Mouse (Mus musculus): Measurements from ENCODE around the gene AF067063. TPM values are rescaled to one million over a fixed set of nuclear protein-coding genes. Genes with fewer than 3 reads are reported as not detected.
"Not testable (repeated sequence)": the region's sequence is repeated elsewhere in the genome, so short reads cannot be mapped to it uniquely, and the experiment has no call there.

The AF067063 gene
- polyA plus RNA-seq (2014; fragmentation: Nextera tagmentation; extraction: Ambion mirVana) = not detected in 2 replicates

DNA sequence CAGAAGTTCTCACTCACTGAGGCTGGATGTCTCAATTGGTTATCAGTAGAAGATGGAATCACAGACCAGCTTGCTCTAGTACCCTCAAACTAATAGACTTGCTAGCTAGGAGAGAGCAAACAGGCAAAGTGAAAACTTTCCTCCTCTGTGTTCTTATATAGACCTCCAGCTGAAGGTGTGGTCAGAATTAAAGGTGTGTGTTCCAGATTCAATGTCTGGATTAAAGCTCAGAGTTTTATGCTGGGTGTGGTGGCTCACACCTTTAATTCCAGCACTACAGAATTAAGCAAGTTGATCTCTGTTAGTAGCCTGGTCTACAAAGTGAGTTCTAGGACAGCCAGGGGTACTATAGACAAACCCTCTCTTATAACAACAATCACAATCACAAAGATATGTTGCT is at the start of gene AF067063:
AF067063 (minus strand) TSS at position 101 of the 400 bp plus-strand sequence.
- H3K4me1 ChIP-seq (ENCODE audit: control insufficient read depth, insufficient read depth, low read length); ATAC-seq; H3K4me3 ChIP-seq (ENCODE audit: low read depth, low read length); H3K27ac ChIP-seq (ENCODE audit: low read depth, low read length); H3K9me3 ChIP-seq (replicated peaks; ENCODE audit: control insufficient read depth, low read length); DNase-seq (ENCODE audit: low spot score); H3K36me3 ChIP-seq (ENCODE audit: control insufficient read depth, insufficient read depth, low read length); H3K27me3 ChIP-seq (replicated peaks; ENCODE audit: control insufficient read depth, insufficient read depth, low read length); H3K4me2 ChIP-seq (ENCODE audit: low read length); H3K9ac ChIP-seq (ENCODE audit: low read length): not testable (repeated sequence)

DNA sequence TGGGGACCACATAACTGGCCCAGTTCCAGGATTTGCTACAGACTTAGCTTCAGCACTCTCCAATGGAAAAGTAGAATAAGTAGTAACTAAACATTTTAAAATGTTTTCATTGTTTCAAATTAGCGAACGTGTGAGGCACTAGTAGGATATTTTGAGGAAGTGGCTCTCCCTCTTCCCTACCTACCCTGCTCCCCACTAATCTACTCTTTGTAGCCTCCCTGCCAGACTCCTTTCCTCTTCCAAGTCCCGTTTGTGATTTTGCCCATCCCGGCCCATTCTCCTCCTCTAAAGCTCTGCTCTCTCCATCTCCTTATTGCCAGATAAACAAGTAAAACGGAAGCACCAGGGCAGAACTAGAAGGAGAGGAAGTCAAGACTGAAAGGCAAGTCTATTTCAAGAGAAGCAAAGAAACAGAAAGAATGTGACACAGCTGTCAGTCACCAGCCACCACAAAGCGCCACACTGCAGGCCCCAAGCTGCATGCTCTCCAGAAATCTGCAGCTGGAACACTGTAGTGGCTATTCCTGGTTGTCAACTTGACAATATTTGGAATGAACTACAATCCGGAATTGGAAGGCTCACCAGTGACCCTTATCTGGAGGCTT is 34.5 kb upstream of the AF067063 start:
- H3K4me1 ChIP-seq (ENCODE audit: control insufficient read depth, insufficient read depth, low read length); H3K9ac ChIP-seq (ENCODE audit: low read length); H3K4me3 ChIP-seq (ENCODE audit: low read depth, low read length); ATAC-seq; H3K36me3 ChIP-seq (ENCODE audit: control insufficient read depth, insufficient read depth, low read length); H3K4me2 ChIP-seq (ENCODE audit: low read length); H3K9me3 ChIP-seq (replicated peaks; ENCODE audit: control insufficient read depth, low read length); H3K27ac ChIP-seq (ENCODE audit: low read depth, low read length); DNase-seq (ENCODE audit: low spot score); H3K27me3 ChIP-seq (replicated peaks; ENCODE audit: control insufficient read depth, insufficient read depth, low read length): not testable (repeated sequence)
- 75% methylated on average over 6 of the region's 7 CpGs for WGBS

DNA sequence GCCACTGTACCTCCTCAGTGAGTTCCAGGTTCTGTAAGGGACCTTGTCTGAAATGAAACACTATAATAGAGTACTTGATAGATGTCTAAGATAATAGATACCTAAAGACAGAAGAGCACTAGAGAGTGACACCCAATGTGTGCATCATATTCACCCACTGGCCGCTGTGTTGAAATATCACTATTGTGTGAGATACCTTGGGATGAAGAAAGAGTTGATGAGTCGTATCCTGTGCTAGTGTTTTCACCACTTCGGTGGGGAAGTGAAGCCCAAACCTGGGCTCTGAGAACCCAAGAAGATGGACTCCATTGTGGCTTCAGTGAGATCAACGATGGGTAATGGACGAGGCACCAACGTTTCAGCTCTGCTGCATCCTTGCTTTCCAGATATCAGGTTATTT is 32.4 kb upstream of the AF067063 start:
- H3K4me1 ChIP-seq (ENCODE audit: control insufficient read depth, insufficient read depth, low read length); H3K4me3 ChIP-seq (ENCODE audit: low read depth, low read length); H3K27ac ChIP-seq (ENCODE audit: low read depth, low read length); H3K9me3 ChIP-seq (replicated peaks; ENCODE audit: control insufficient read depth, low read length); H3K9ac ChIP-seq (ENCODE audit: low read length); H3K27me3 ChIP-seq (replicated peaks; ENCODE audit: control insufficient read depth, insufficient read depth, low read length); H3K36me3 ChIP-seq (ENCODE audit: control insufficient read depth, insufficient read depth, low read length); DNase-seq (ENCODE audit: low spot score); ATAC-seq; H3K4me2 ChIP-seq (ENCODE audit: low read length): not testable (repeated sequence)
- no CpG with 5 or more reads among the region's 6 CpGs for WGBS

DNA sequence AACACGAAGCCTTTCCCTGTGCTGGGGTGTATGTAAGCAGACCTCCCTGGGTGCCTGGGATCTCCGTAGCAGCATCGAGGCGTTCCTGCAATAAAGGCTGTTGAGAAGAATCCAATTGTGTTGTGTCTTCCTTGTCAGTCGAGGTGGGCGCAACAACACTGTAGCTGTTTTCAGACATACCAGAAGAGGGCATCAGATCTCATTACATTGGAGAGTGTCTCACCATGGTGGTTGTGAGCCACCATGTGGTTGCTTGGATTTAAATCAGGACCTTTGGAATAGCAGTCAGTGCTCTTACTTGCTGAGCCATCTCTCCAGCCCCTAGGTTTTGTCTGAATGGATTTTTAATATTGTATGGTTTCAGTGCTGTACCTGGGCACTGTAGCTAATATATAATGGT is 10.0 kb upstream of the AF067063 start:
- ATAC-seq = not testable (repeated sequence)

DNA sequence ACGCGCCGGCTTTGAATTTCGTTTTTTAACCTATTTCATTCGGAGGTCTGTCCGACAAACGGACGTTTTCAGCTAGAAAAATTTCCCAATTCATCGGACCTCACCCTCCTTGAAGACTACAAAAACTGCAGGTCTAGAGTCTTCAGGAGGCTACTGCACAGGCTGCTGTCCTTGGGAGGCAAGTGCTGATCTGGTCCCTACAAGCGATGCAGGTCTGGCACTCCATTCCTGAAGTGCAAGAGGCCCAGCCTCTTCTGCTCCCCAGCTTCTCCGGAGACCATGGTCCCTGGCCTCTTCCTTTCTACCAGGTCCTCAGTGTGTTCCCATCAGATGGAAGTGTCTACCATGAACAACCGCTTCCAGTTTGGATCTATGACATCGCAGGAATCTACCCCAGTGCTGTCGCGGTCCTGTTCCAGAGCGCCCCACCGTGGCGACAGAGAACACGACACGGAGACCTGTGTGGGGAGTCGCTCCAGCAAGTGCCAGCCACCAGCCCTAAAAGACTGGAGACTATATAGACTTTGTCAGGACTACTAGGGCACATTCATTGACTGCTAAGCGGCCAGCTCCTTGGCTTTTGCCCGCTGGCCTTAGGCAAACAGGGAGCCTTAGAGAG is 7.8 kb upstream of the AF067063 start:
- not testable (repeated sequence) for H3K9ac ChIP-seq (ENCODE audit: low read length); H3K4me3 ChIP-seq (ENCODE audit: low read depth, low read length); H3K9me3 ChIP-seq (replicated peaks; ENCODE audit: control insufficient read depth, low read length); H3K4me2 ChIP-seq (ENCODE audit: low read length); H3K4me1 ChIP-seq (ENCODE audit: control insufficient read depth, insufficient read depth, low read length); H3K27ac ChIP-seq (ENCODE audit: low read depth, low read length); H3K36me3 ChIP-seq (ENCODE audit: control insufficient read depth, insufficient read depth, low read length); H3K27me3 ChIP-seq (replicated peaks; ENCODE audit: control insufficient read depth, insufficient read depth, low read length)
- peak; percentile 59 for DNase-seq (ENCODE audit: low spot score)
- peak; percentile 42 for ATAC-seq
- WGBS = 3% methylated on average over 14 of the region's 23 CpGs

More for the DNA sequence above, 10.0 kb upstream of the AF067063 start:
- not testable (repeated sequence) for H3K27me3 ChIP-seq (replicated peaks; ENCODE audit: control insufficient read depth, insufficient read depth, low read length); H3K9ac ChIP-seq (ENCODE audit: low read length); H3K4me1 ChIP-seq (ENCODE audit: control insufficient read depth, insufficient read depth, low read length); H3K4me3 ChIP-seq (ENCODE audit: low read depth, low read length); H3K36me3 ChIP-seq (ENCODE audit: control insufficient read depth, insufficient read depth, low read length); H3K4me2 ChIP-seq (ENCODE audit: low read length); H3K27ac ChIP-seq (ENCODE audit: low read depth, low read length); H3K9me3 ChIP-seq (replicated peaks; ENCODE audit: control insufficient read depth, low read length)
- 41% methylated on average over 6 of the region's 6 CpGs for WGBS
- DNase-seq (ENCODE audit: low spot score) = peak; percentile 29

DNA sequence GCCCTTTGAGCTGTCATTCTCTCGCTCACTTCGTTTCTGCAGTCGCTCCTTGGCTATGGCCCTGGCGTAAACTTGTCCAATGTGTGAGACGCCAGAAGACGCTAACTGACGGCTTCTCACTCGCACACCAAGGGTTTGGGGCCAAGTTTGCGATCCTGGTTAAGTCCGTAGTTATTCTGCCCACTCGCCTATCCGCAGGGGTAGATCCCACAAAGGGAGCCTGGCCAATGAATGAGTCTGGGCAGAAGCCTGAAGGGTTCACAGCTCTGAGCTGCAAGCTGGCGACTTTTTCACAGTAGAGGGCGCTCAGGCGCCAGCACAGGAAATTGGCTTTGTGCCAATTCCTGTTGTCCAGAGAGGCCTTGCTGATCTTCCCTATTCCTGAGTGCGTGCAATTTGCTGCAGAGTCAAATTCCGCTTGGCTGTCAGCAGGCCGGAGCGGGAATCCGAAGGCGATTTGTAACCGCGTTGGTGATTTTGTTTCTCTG is 6.4 kb upstream of the AF067063 start:
- H3K9ac ChIP-seq (ENCODE audit: low read length) = not testable (repeated sequence)
- H3K4me2 ChIP-seq (ENCODE audit: low read length) = peak overlapping the region; percentile 40

DNA sequence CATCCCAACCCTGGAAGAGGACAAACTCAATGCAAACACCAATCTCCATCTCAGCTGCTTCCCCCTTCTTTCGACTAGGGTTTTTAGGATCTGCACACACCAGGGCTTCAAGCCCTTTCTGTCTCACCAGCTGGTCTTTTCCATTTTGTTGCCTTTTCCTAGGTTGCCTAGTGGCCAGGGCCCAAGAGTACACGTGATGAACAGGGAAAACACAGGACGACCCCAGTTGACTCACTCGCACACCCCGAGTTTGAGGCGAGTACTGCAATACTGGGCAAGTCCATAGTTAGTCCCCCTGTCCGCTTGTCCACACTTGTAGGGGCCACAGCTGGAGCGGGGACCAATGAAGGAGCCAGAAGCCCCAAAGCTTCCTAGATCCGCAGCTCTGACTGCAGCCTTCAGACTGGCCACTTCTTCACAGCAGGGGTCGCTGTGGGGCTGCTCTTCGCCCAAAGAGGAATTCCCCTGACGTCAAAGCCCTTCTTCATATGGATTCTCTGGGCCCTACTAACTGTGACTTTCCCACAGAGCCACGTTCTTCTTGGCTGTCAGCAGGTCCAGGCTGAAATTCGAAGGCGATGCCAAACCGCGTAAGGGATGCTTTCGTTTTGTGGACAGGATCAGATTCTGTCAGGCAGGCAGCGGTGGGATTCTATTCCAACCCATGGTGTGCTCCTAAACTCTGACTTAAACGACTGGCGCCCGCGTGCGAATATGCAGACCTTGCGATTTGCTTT is 5.5 kb upstream of the AF067063 start, which contains the start of gene D13Ertd608e:
D13Ertd608e (plus strand) TSS at position 687 of the 737 bp plus-strand sequence.
- H3K4me1 ChIP-seq (ENCODE audit: control insufficient read depth, insufficient read depth, low read length); H3K36me3 ChIP-seq (ENCODE audit: control insufficient read depth, insufficient read depth, low read length); H3K27ac ChIP-seq (ENCODE audit: low read depth, low read length); H3K9ac ChIP-seq (ENCODE audit: low read length); H3K9me3 ChIP-seq (replicated peaks; ENCODE audit: control insufficient read depth, low read length); H3K27me3 ChIP-seq (replicated peaks; ENCODE audit: control insufficient read depth, insufficient read depth, low read length): not testable (repeated sequence)
- Histone ChIP-seq H3K4me2 (ENCODE audit: low read length) (peak within 1 kb of the TSS; percentile 40), H3K4me3 (ENCODE audit: low read depth, low read length) (peak within 1 kb of the TSS; percentile 15; the same call in 1 of the 2 replicates)
- ATAC-seq (peak; percentile 43), DNase-seq (ENCODE audit: low spot score) (peak; percentile 58)
- WGBS = 14% methylated on average over 18 of the region's 25 CpGs

More for the DNA sequence above, 6.4 kb upstream of the AF067063 start:
- H3K27me3 ChIP-seq (replicated peaks; ENCODE audit: control insufficient read depth, insufficient read depth, low read length); H3K9me3 ChIP-seq (replicated peaks; ENCODE audit: control insufficient read depth, low read length); H3K36me3 ChIP-seq (ENCODE audit: control insufficient read depth, insufficient read depth, low read length); H3K4me1 ChIP-seq (ENCODE audit: control insufficient read depth, insufficient read depth, low read length); H3K27ac ChIP-seq (ENCODE audit: low read depth, low read length): not testable (repeated sequence)
- WGBS = 10% methylated on average over 20 of the region's 23 CpGs
- DNase-seq (ENCODE audit: low spot score) = peak; percentile 23
- peak; percentile 81 for ATAC-seq
- peak overlapping the region; percentile 15; the same call in 1 of the 2 replicates for H3K4me3 ChIP-seq (ENCODE audit: low read depth, low read length)

DNA sequence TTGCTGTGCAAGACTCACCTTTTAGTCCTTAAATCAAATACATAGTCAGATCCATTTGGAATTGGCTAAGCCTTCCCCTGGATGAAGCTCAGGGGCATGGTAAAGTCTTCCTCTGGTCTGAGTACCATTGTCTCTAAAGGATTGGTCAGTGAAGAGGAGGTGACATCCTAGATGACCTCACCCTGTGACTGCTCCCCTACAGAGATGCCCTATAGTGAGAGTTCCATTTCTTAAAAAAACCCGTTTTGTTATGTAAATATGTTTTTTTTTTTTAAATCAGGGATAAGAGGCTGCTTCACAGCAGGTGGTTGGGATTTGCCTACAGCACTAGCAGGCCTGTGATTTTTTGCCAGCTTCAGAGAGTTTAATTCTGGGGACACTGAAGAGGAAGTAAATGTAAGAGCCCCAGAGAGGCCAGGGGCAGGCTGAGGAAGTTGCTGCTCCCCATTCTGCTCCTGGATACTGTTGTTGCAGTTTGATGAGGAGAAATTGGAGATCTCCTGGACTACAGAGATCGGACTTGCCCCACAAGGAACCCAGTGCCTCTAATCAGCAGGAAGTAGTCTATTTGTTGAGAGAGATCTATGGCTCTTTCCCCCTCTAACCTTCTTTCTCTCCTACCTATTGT is 12.3 kb downstream of the AF067063 start:
- Histone ChIP-seq H3K9ac (ENCODE audit: low read length) (no peak overlapping the region), H3K36me3 (ENCODE audit: control insufficient read depth, insufficient read depth, low read length) (no peaks in the 10 kb centered on the region), H3K27ac (ENCODE audit: low read depth, low read length) (no peak overlapping the region), H3K4me2 (ENCODE audit: low read length) (no peak overlapping the region), H3K27me3 (replicated peaks; ENCODE audit: control insufficient read depth, insufficient read depth, low read length) (no peaks in the 10 kb centered on the region), H3K4me1 (ENCODE audit: control insufficient read depth, insufficient read depth, low read length) (peaks cover 3% of the 10 kb centered on the region; the same call in 1 of the 2 replicates), H3K9me3 (replicated peaks; ENCODE audit: control insufficient read depth, low read length) (no peaks in the 10 kb centered on the region), H3K4me3 (ENCODE audit: low read depth, low read length) (no peak overlapping the region)
- DNase-seq (ENCODE audit: low spot score) (no peak), ATAC-seq (no peak)
- WGBS = 2% methylated on average over 2 of the region's 2 CpGs
